Mouse (Mus musculus) CH12.LX (cell line): ENCODE measurements at regions not wholly inside any gene's neighbourhood (a gene's known extent, or its start where the extent isn't known, plus 50 kb on each side); places are given as distances from the start of the nearest gene placed in this dataset.

Source experiments
- DNase-seq: peaks from one replicate; pipeline ENCODE4 v3.0.0-alpha.2; 2013; ENCODE audit errors: extremely low read depth
- H3K27ac ChIP-seq: 2 replicates; pipeline ENCODE4 v1.5.1; 2012; ENCODE audit warnings: low read depth, mild to moderate bottlenecking, control low read depth, moderate library complexity; ENCODE audit not compliant: insufficient read depth
- H3K27me3 ChIP-seq: replicated peaks from 2 replicates; pipeline ENCODE3; 2012; ENCODE audit warnings: inconsistent platforms
- H3K36me3 ChIP-seq, 2 experiments: replicated peaks in 1 of 2; 2 replicates each; pipeline versions ENCODE3 to v1.6.1; 2012; ENCODE audit warnings: inconsistent platforms in 1 of 2, low read length in 1 of 2, mild to moderate bottlenecking in 1 of 2, mixed read lengths in 1 of 2, moderate library complexity in 1 of 2; ENCODE audit not compliant: control insufficient read depth in 1 of 2, insufficient read depth in 1 of 2
- H3K4me1 ChIP-seq, 2 experiments: 2 replicates each; pipeline ENCODE4 v1.6.1; 2012; ENCODE audit warnings: inconsistent platforms in 1 of 2, moderate library complexity in 1 of 2; ENCODE audit not compliant: insufficient read depth in 2 of 2, control insufficient read depth in 1 of 2
- H3K4me2 ChIP-seq: 2 replicates; pipeline ENCODE4 v1.6.1; 2012; ENCODE audit warnings: low read depth, mild to moderate bottlenecking, control low read depth; ENCODE audit not compliant: poor library complexity, insufficient read depth, severe bottlenecking
- H3K4me3 ChIP-seq, 3 experiments: fragments of 150-350 bp in 1 of 3; sonication (generic) in 1 of 3; replicated peaks in 1 of 3; 2 replicates each; pipeline versions ENCODE3 to v1.5.1; 2011 to 2012; ENCODE audit warnings: low read depth in 2 of 3, low read length in 2 of 3, mild to moderate bottlenecking in 2 of 3, moderate library complexity in 2 of 3, control low read depth in 1 of 3, improper control_type of control experiment in 1 of 3, inconsistent platforms in 1 of 3, mixed read lengths in 1 of 3; ENCODE audit not compliant: poor library complexity in 1 of 3
- H3K79me2 ChIP-seq: replicated peaks from 2 replicates; pipeline ENCODE4 v1.6.1; 2012; ENCODE audit warnings: mild to moderate bottlenecking, moderate library complexity; ENCODE audit not compliant: control insufficient read depth, poor library complexity, insufficient read depth, severe bottlenecking; ENCODE audit errors: extremely low read depth
- H3K9ac ChIP-seq: 2 replicates; pipeline ENCODE4 v1.6.1; 2012; ENCODE audit warnings: low read depth, mild to moderate bottlenecking, control low read depth, moderate library complexity; ENCODE audit not compliant: insufficient read depth
- H3K9me3 ChIP-seq: replicated peaks from 2 replicates; pipeline ENCODE3; 2012; ENCODE audit warnings: low read length, inconsistent platforms, mixed read lengths
- CHD1 ChIP-seq: IDR thresholded peaks from 2 replicates; pipeline ENCODE4 v1.6.1; 2012; ENCODE audit warnings: low read depth, low read length, improper control_type of control experiment, inconsistent platforms
- CHD2 ChIP-seq: IDR thresholded peaks from 2 replicates; pipeline ENCODE4 v1.6.1; 2011; ENCODE audit warnings: low read length, improper control_type of control experiment
- CTCF ChIP-seq, 2 experiments: IDR thresholded peaks in 1 of 2; conservative IDR thresholded peaks in 1 of 2; 2 replicates each; pipeline ENCODE4 v1.5.1; 2011 to 2012; ENCODE audit warnings: low read depth in 2 of 2, low read length in 2 of 2, improper control_type of control experiment in 1 of 2, inconsistent platforms in 1 of 2, mild to moderate bottlenecking in 1 of 2, moderate library complexity in 1 of 2
- E2F4 ChIP-seq: IDR thresholded peaks from 2 replicates; pipeline ENCODE4 v1.6.1; 2011; ENCODE audit warnings: low read depth, low read length, improper control_type of control experiment; ENCODE audit not compliant: insufficient replicate concordance
- ELF1 ChIP-seq: IDR thresholded peaks from 2 replicates; pipeline ENCODE4 v1.6.1; 2014; ENCODE audit warnings: low read depth, mild to moderate bottlenecking, inconsistent platforms, low read length, improper control_type of control experiment
- EP300 ChIP-seq: IDR thresholded peaks from 2 replicates; pipeline ENCODE4 v1.6.1; 2011; ENCODE audit warnings: low read length, improper control_type of control experiment
- GABPA ChIP-seq: IDR thresholded peaks from 2 replicates; pipeline ENCODE4 v1.6.1; 2012; ENCODE audit warnings: low read depth, low read length, improper control_type of control experiment, inconsistent platforms; ENCODE audit not compliant: insufficient replicate concordance
- MAFK ChIP-seq: IDR thresholded peaks from 2 replicates; pipeline ENCODE4 v1.6.1; 2011; ENCODE audit warnings: low read length, improper control_type of control experiment; ENCODE audit not compliant: insufficient replicate concordance
- MEF2A ChIP-seq: IDR thresholded peaks from 2 replicates; pipeline ENCODE4 v1.6.1; 2014; ENCODE audit warnings: low read depth, mild to moderate bottlenecking, inconsistent platforms, low read length, improper control_type of control experiment, borderline replicate concordance
- POLR2A ChIP-seq: IDR thresholded peaks from 2 replicates; pipeline ENCODE4 v1.6.1; 2011; ENCODE audit warnings: low read depth, mild to moderate bottlenecking, improper control_type of control experiment, low read length
- SIN3A ChIP-seq: IDR thresholded peaks from 2 replicates; pipeline ENCODE4 v1.6.1; 2012; ENCODE audit warnings: low read length, improper control_type of control experiment, inconsistent platforms
- SMC3 ChIP-seq: IDR thresholded peaks from 2 replicates; pipeline ENCODE4 v1.6.1; 2011; ENCODE audit warnings: low read depth, low read length, improper control_type of control experiment
- TBP ChIP-seq: conservative IDR thresholded peaks from 2 replicates; pipeline ENCODE4 v1.6.1; 2011; ENCODE audit warnings: low read depth, low read length, improper control_type of control experiment
- UBTF ChIP-seq: IDR thresholded peaks from 2 replicates; pipeline ENCODE4 v1.6.1; 2012; ENCODE audit warnings: low read depth, mild to moderate bottlenecking, inconsistent platforms, low read length, improper control_type of control experiment, moderate library complexity
- USF1 ChIP-seq: IDR thresholded peaks from 2 replicates; pipeline ENCODE4 v1.6.1; 2014; ENCODE audit warnings: low read depth, mild to moderate bottlenecking, inconsistent platforms, low read length, improper control_type of control experiment
- USF2 ChIP-seq: conservative IDR thresholded peaks from 2 replicates; pipeline ENCODE4 v1.6.1; 2011; ENCODE audit warnings: low read depth, low read length, improper control_type of control experiment
- ZC3H11A ChIP-seq: IDR thresholded peaks from 2 replicates; pipeline ENCODE4 v1.6.1; 2012; ENCODE audit warnings: low read depth, mild to moderate bottlenecking, inconsistent platforms, low read length, improper control_type of control experiment
- ZKSCAN1 ChIP-seq: IDR thresholded peaks from 2 replicates; pipeline ENCODE4 v1.6.1; 2012; ENCODE audit warnings: low read depth, inconsistent platforms, low read length, improper control_type of control experiment, borderline replicate concordance
- ZMIZ1 ChIP-seq: IDR thresholded peaks from 2 replicates; pipeline ENCODE4 v1.6.1; 2012; ENCODE audit warnings: low read depth, mild to moderate bottlenecking, inconsistent platforms, low read length, improper control_type of control experiment
- dilution Hi-C: fragments of 300-500 bp; cut with MboI; formaldehyde crosslinking; loops from 2 replicates; pipeline ENCODE4 v1.14.3; 2020; ENCODE audit warnings: low sequenced_read_pairs; ENCODE audit not compliant: extremely low pct_unique_long_range_greater_than_20kb, extremely low pct_ligation_motif_present
- in situ Hi-C: fragments of 300-500 bp; cut with MboI; formaldehyde crosslinking; loops from 3 replicates; pipeline ENCODE4 v1.14.3; 2019; ENCODE audit warnings: low sequenced_read_pairs, low pct_ligation_motif_present, low pct_unique_long_range_greater_than_20kb, mixed read lengths

- H3K27ac ChIP-seq, result no peak overlapping the region
- no peaks in the 10 kb centered on the region for H3K4me1 ChIP-seq
- TF ChIP-seq SMC3 (no peak), CHD1 (no peak)
- TF ChIP-seq, all 38 proteins: peak for 0
- in situ Hi-C loops, result no loop called here
- Histone ChIP-seq H3K9me3 (no peaks in the 10 kb centered on the region), H3K4me3 (no peak overlapping the region), H3K36me3 (no peaks in the 10 kb centered on the region), H3K27me3 (peaks cover 5% of the 10 kb centered on the region), H3K79me2 (no peaks in the 10 kb centered on the region), H3K9ac (no peak overlapping the region), H3K4me2 (no peak overlapping the region)
- dilution Hi-C loops, result no loop called here
- DNase-seq, result no peak
Measured at GRCm38 (mm10) chr16:58029674-58030073, 275.1 kb upstream of the Col8a1 start.

- Histone ChIP-seq H3K4me3 (no peak overlapping the region), H3K36me3 (no peaks in the 10 kb centered on the region), H3K9me3 (no peaks in the 10 kb centered on the region), H3K4me1 (no peaks in the 10 kb centered on the region), H3K4me2 (no peak overlapping the region), H3K79me2 (no peaks in the 10 kb centered on the region), H3K27ac (no peak overlapping the region), H3K27me3 (peaks cover 2% of the 10 kb centered on the region), H3K9ac (no peak overlapping the region)
- dilution Hi-C loops, result no loop called here
- in situ Hi-C loops, result no loop called here
- DNase-seq, result no peak
- no peak for TF ChIP-seq MAFK
- TF ChIP-seq CHD2, result no peak
- TF ChIP-seq SMC3, result no peak
- no peak for TF ChIP-seq E2F4
- TF ChIP-seq ZMIZ1, result no peak
- no peak for TF ChIP-seq USF1
- no peak for TF ChIP-seq CTCF (conservative IDR thresholded peaks at IDR 0.05 in 1 of 2, IDR thresholded peaks at IDR 0.05 in 1 of 2; ENCODE audit: low read depth in 2 of 2, low read length in 2 of 2)
- TF ChIP-seq GABPA, result no peak
- no peak for TF ChIP-seq POLR2A
- no peak for TF ChIP-seq USF2
- no peak for TF ChIP-seq ZC3H11A
- TF ChIP-seq CHD1, result no peak
- TF ChIP-seq ZKSCAN1, result no peak
Measured at GRCm38 (mm10) chr16:58068654-58069271, 314.2 kb upstream of the Col8a1 start.

GRCm38 (mm10) chr16:58072441-58072840, 317.9 kb upstream of the Col8a1 start:
- dilution Hi-C loops, result no loop called here
- H3K9ac ChIP-seq, result no peak overlapping the region

More at GRCm38 (mm10) chr16:58072441-58072840, 317.9 kb upstream of the Col8a1 start:
- Histone ChIP-seq H3K9me3 (no peaks in the 10 kb centered on the region), H3K4me3 (no peak overlapping the region), H3K79me2 (no peaks in the 10 kb centered on the region), H3K4me2 (no peak overlapping the region), H3K27me3 (peaks cover 2% of the 10 kb centered on the region), H3K4me1 (no peaks in the 10 kb centered on the region), H3K36me3 (no peaks in the 10 kb centered on the region), H3K27ac (no peak overlapping the region)
- no peak for DNase-seq
- in situ Hi-C loops, result no loop called here
- TF ChIP-seq ZMIZ1 (no peak), TBP (no peak), EP300 (no peak), ELF1 (no peak), MEF2A (no peak), USF1 (no peak), UBTF (no peak), SIN3A (no peak), SMC3 (no peak), GABPA (no peak)
